Mouse (Mus musculus) heart, postnatal 0 days (tissue): ENCODE data around the gene Arnt2. TPM values are rescaled to one million over a fixed set of nuclear protein-coding genes. Genes with fewer than 3 reads are reported as not detected.

Source experiments
- ATAC-seq: fragments of 200-750 bp; cut with Nextera tagmentation; 2 replicates; pipeline ENCODE4 v1.8.0; 2017; ENCODE audit warnings: low read depth, moderate number of reproducible peaks, moderate library complexity; ENCODE audit not compliant: insufficient read depth
- DNase-seq: peaks from one replicate; pipeline ENCODE4 v3.0.0-alpha.2; 2016; ENCODE audit warnings: low spot score
- H3K27ac ChIP-seq: fragments of 300-500 bp; sonication (generic); 2 replicates; pipeline ENCODE4 v1.5.1; 2014; ENCODE audit warnings: low read depth, mild to moderate bottlenecking
- H3K27me3 ChIP-seq: fragments of 300-500 bp; sonication (generic); 2 replicates; pipeline ENCODE4 v1.6.1; 2014; ENCODE audit warnings: low read length, mixed read lengths; ENCODE audit not compliant: control insufficient read depth, insufficient read depth
- H3K36me3 ChIP-seq: fragments of 300-500 bp; sonication (generic); replicated peaks from 2 replicates; pipeline ENCODE4 v1.6.1; 2014; ENCODE audit warnings: low read length, mixed read lengths; ENCODE audit not compliant: control insufficient read depth, insufficient read depth
- H3K4me1 ChIP-seq: fragments of 300-500 bp; sonication (generic); 2 replicates; pipeline ENCODE4 v1.6.1; 2014; ENCODE audit warnings: antibody characterized with exemption; ENCODE audit not compliant: control insufficient read depth, insufficient read depth
- H3K4me2 ChIP-seq: fragments of 300-500 bp; sonication (generic); 2 replicates; pipeline ENCODE4 v1.6.1; 2014; ENCODE audit warnings: low read depth, mild to moderate bottlenecking, low read length, moderate library complexity
- H3K4me3 ChIP-seq: fragments of 300-500 bp; sonication (generic); 2 replicates; pipeline ENCODE4 v1.5.1; 2014; ENCODE audit warnings: low read depth, low read length
- H3K9ac ChIP-seq: fragments of 300-500 bp; sonication (generic); replicated peaks from 2 replicates; pipeline ENCODE4 v1.6.1; 2014; ENCODE audit warnings: low read depth, low read length, mixed read lengths
- H3K9me3 ChIP-seq: fragments of 300-500 bp; sonication (generic); replicated peaks from 2 replicates; pipeline ENCODE4 v1.6.1; 2016; ENCODE audit warnings: low read length; ENCODE audit not compliant: control insufficient read depth
- CTCF ChIP-seq: IDR thresholded peaks from 2 replicates; pipeline ENCODE4 v1.5.1; 2016; ENCODE audit warnings: antibody characterized with exemption, control low read depth, low read depth
- EP300 ChIP-seq: IDR thresholded peaks from 2 replicates; pipeline ENCODE4 v1.6.1; 2016; ENCODE audit warnings: antibody characterized with exemption, low read depth
- WGBS: fragments of 180-500 bp; shearing (Covaris S2); extraction: QIAGEN DNeasy Blood & Tissue Kit; methylation state at CpG from one replicate; pipeline ENCODE4 v1.1.7; 2014; 5-methylcytosine and 5-hydroxymethylcytosine counted together
- polyA plus RNA-seq: library from polyadenylated mRNA; unstranded; fragments of >200 nt; fragmentation: Nextera tagmentation; extraction: Ambion mirVana; gene quantifications from 2 replicates; pipeline ENCODE4 v1.2.1, GENCODE M21; 2015
- total RNA-seq: library from RNA; depleted of rRNA; stranded (reverse); fragments of >200 nt; gene quantifications from 2 replicates; pipeline ENCODE4 v1.2.3, GENCODE M21; 2014; ENCODE audit warnings: low replicate concordance; rRNA removed

Gene Arnt2
- 1.9 and 2.1 TPM in 2 replicates for total RNA-seq
- 0.31 and 0.75 TPM in 2 replicates for polyA plus RNA-seq

- Histone ChIP-seq H3K27me3 (peaks cover 36% of the 10 kb centered on the region), H3K4me3 (peak within 1 kb of the TSS; percentile 60), H3K9me3 (no peaks in the 10 kb centered on the region), H3K9ac (peak within 1 kb of the TSS; percentile 44; the same call in 1 of the 2 replicates), H3K27ac (no peak within 1 kb of the TSS), H3K4me2 (peak within 1 kb of the TSS; percentile 91), H3K36me3 (no peaks in the 10 kb centered on the region), H3K4me1 (no peaks in the 10 kb centered on the region; the same call in 1 of the 2 replicates)
- WGBS: under 1% methylated on average over 58 of the region's 69 CpGs
- TF ChIP-seq EP300: no peak
- TF ChIP-seq CTCF: no peak
- DNase-seq (no peak), ATAC-seq (peak; percentile 53; the same call in 1 of the 2 replicates)
Observed at GRCm38 (mm10) chr7:84409896-84410521, at the start of gene Arnt2. Gene Arnt2 (minus strand): TSS chr7:84410176.

- no peak for ATAC-seq
- Histone ChIP-seq H3K4me2 (no peak overlapping the region), H3K27me3 (no peaks in the 10 kb centered on the region), H3K9me3 (no peaks in the 10 kb centered on the region), H3K27ac (no peak overlapping the region), H3K4me1 (no peaks in the 10 kb centered on the region), H3K9ac (no peak overlapping the region), H3K4me3 (no peak overlapping the region), H3K36me3 (no peaks in the 10 kb centered on the region)
- no peak for TF ChIP-seq EP300
- TF ChIP-seq CTCF: no peak
- DNase-seq: no peak
Observed at GRCm38 (mm10) chr7:84451681-84452080, 41.7 kb upstream of the Arnt2 start.

- no peak for DNase-seq
- Histone ChIP-seq H3K9me3 (no peaks in the 10 kb centered on the region), H3K4me3 (no peak overlapping the region), H3K36me3 (no peaks in the 10 kb centered on the region), H3K4me1 (no peaks in the 10 kb centered on the region), H3K4me2 (no peak overlapping the region), H3K27ac (no peak overlapping the region), H3K9ac (no peak overlapping the region), H3K27me3 (no peaks in the 10 kb centered on the region)
- WGBS: 43% methylated on average over 2 of the region's 2 CpGs
- TF ChIP-seq CTCF (no peak), EP300 (no peak)
- ATAC-seq: peak; percentile 39; the same call in 1 of the 2 replicates
Observed at GRCm38 (mm10) chr7:84449066-84449465, 39.1 kb upstream of the Arnt2 start.

GRCm38 (mm10) chr7:84448512-84448911, 38.5 kb upstream of the Arnt2 start:
- no peak overlapping the region for H3K9ac ChIP-seq
- DNase-seq (no peak), ATAC-seq (no peak)
- H3K36me3 ChIP-seq: no peaks in the 10 kb centered on the region
- no peaks in the 10 kb centered on the region for H3K9me3 ChIP-seq
- no peaks in the 10 kb centered on the region for H3K27me3 ChIP-seq
- no peak overlapping the region for H3K27ac ChIP-seq
- TF ChIP-seq EP300 (no peak), CTCF (no peak)
- no peak overlapping the region for H3K4me2 ChIP-seq
- H3K4me3 ChIP-seq: no peak overlapping the region
- no peaks in the 10 kb centered on the region for H3K4me1 ChIP-seq

- Histone ChIP-seq H3K27ac (no peak overlapping the region), H3K4me1 (no peaks in the 10 kb centered on the region), H3K36me3 (no peaks in the 10 kb centered on the region), H3K4me2 (no peak overlapping the region), H3K27me3 (no peaks in the 10 kb centered on the region), H3K4me3 (no peak overlapping the region), H3K9me3 (no peaks in the 10 kb centered on the region), H3K9ac (no peak overlapping the region)
- no peak for ATAC-seq
- TF ChIP-seq EP300: no peak
- TF ChIP-seq CTCF: no peak
- 92% methylated on average over 5 of the region's 5 CpGs for WGBS
- no peak for DNase-seq
Observed at GRCm38 (mm10) chr7:84447740-84448435, 37.9 kb upstream of the Arnt2 start.
